Mouse (Mus musculus) gastrocnemius, adult 2 months (tissue): ENCODE measurements around the gene Gm17359. TPM values are rescaled to one million over a fixed set of nuclear protein-coding genes. Genes with fewer than 3 reads are reported as not detected.

ENCODE experiments used
- DNase-seq: peaks from one replicate; pipeline ENCODE4 v3.0.0; 2022
- H3K27ac ChIP-seq: fragments of 200-600 bp; 2 replicates; pipeline ENCODE4 v1.8.1; 2022; ENCODE audit warnings: mild to moderate bottlenecking
- H3K4me3 ChIP-seq: fragments of 200-600 bp; 2 replicates; pipeline ENCODE4 v1.8.1; 2022; ENCODE audit warnings: mild to moderate bottlenecking, moderate library complexity
- CTCF ChIP-seq: fragments of 200-600 bp; IDR thresholded peaks from 2 replicates; pipeline ENCODE4 v1.8.1; 2022; ENCODE audit warnings: antibody characterized with exemption, mild to moderate bottlenecking, moderate library complexity
- intact Hi-C: fragments of 180-260 bp; cut with DNase I; formaldehyde crosslinking; loops from one replicate; pipeline ENCODE4 v1.15.1; 2025
- total RNA-seq, 2 experiments: library from RNA; stranded (reverse); gene quantifications; 2 replicates each; pipeline ENCODE4 v1.2.3; 2021

Gm17359 gene
- total RNA-seq, 2 experiments from 2014 or later: not detected

GRCm38 (mm10) chr3:79370385-79370929, 34.0 kb downstream of the Gm17359 start:
- no peak for TF ChIP-seq CTCF

GRCm38 (mm10) chr3:79371506-79372195, 35.2 kb downstream of the Gm17359 start:
- TF ChIP-seq CTCF: no peak
- intact Hi-C loops: no loop called here
- Histone ChIP-seq H3K4me3 (no peak overlapping the region), H3K27ac (no peak overlapping the region)
- no peak for DNase-seq

More at GRCm38 (mm10) chr3:79370385-79370929, 34.0 kb downstream of the Gm17359 start:
- no peak overlapping the region for H3K27ac ChIP-seq
- H3K4me3 ChIP-seq: no peak overlapping the region
- intact Hi-C loops: no loop called here
- DNase-seq: no peak

- no peak overlapping the region for H3K27ac ChIP-seq
- no peak overlapping the region for H3K4me3 ChIP-seq
- intact Hi-C loops: no loop called here
- no peak for DNase-seq
- TF ChIP-seq CTCF: no peak
These were observed 37.5 kb downstream of the Gm17359 start for GRCm38 (mm10) chr3:79373930-79374329.

- TF ChIP-seq CTCF: no peak
- Histone ChIP-seq H3K27ac (no peak overlapping the region), H3K4me3 (no peak overlapping the region)
- intact Hi-C loops: no loop called here
- DNase-seq: no peak
These were observed 41.6 kb downstream of the Gm17359 start for GRCm38 (mm10) chr3:79378086-79378485.

GRCm38 (mm10) chr3:79379255-79379836, 42.9 kb downstream of the Gm17359 start:
- intact Hi-C loops: no loop called here
- no peak for DNase-seq
- no peak for TF ChIP-seq CTCF
- H3K4me3 ChIP-seq: no peak overlapping the region
- no peak overlapping the region for H3K27ac ChIP-seq

GRCm38 (mm10) chr3:79379873-79380595, 43.6 kb downstream of the Gm17359 start:
- Histone ChIP-seq H3K4me3 (no peak overlapping the region), H3K27ac (no peak overlapping the region)
- no peak for DNase-seq
- TF ChIP-seq CTCF: no peak
- intact Hi-C loops: no loop called here

- TF ChIP-seq CTCF: no peak
These were observed 44.9 kb downstream of the Gm17359 start for GRCm38 (mm10) chr3:79381398-79381797.

GRCm38 (mm10) chr3:79385434-79386029, 49.1 kb downstream of the Gm17359 start:
- TF ChIP-seq CTCF: no peak
- intact Hi-C loops: no loop called here
- no peak overlapping the region for H3K4me3 ChIP-seq
- no peak overlapping the region for H3K27ac ChIP-seq
- DNase-seq: no peak

More at GRCm38 (mm10) chr3:79381398-79381797, 44.9 kb downstream of the Gm17359 start:
- H3K27ac ChIP-seq: no peak overlapping the region
- H3K4me3 ChIP-seq: no peak overlapping the region
- DNase-seq: no peak
- intact Hi-C loops: no loop called here

- intact Hi-C loops: no loop called here
- H3K27ac ChIP-seq: no peak overlapping the region
- TF ChIP-seq CTCF: no peak
- no peak overlapping the region for H3K4me3 ChIP-seq
- DNase-seq: no peak
These were observed 52.6 kb downstream of the Gm17359 start for GRCm38 (mm10) chr3:79389081-79389480.

- intact Hi-C loops: no loop called here
- Histone ChIP-seq H3K4me3 (no peak overlapping the region), H3K27ac (no peak overlapping the region)
- TF ChIP-seq CTCF: no peak
- no peak for DNase-seq
These were observed 64.1 kb downstream of the Gm17359 start for GRCm38 (mm10) chr3:79400552-79400951.

- intact Hi-C loops: no loop called here
- TF ChIP-seq CTCF: no peak
- no peak for DNase-seq
- Histone ChIP-seq H3K4me3 (no peak overlapping the region), H3K27ac (no peak overlapping the region)
These were observed 65.6 kb downstream of the Gm17359 start for GRCm38 (mm10) chr3:79402056-79402455.

GRCm38 (mm10) chr3:79408546-79408945, 72.1 kb downstream of the Gm17359 start:
- no peak for TF ChIP-seq CTCF
- no peak overlapping the region for H3K4me3 ChIP-seq
- no peak overlapping the region for H3K27ac ChIP-seq
- intact Hi-C loops: no loop called here
- DNase-seq: no peak
